Mouse (Mus musculus) hindbrain, embryonic 12.5 days (tissue): ENCODE data around the gene AC109138.7. TPM values are rescaled to one million over a fixed set of nuclear protein-coding genes. Genes with fewer than 3 reads are reported as not detected.
A peak's percentile ranks its signal among the peaks of the same experiment; 100 is the strongest.

Experiments used
- ATAC-seq: fragments of 200-750 bp; cut with Nextera tagmentation; 2 replicates; pipeline ENCODE4 v1.8.0; 2017; ENCODE audit warnings: moderate TSS enrichment; ENCODE audit not compliant: low FRiP score
- H3K27ac ChIP-seq: fragments of 300-500 bp; sonication (generic); 2 replicates; pipeline ENCODE4 v1.5.1; 2016; ENCODE audit warnings: mild to moderate bottlenecking
- H3K27me3 ChIP-seq: fragments of 300-500 bp; sonication (generic); 2 replicates; pipeline ENCODE4 v1.6.1; 2016; ENCODE audit warnings: mild to moderate bottlenecking
- H3K36me3 ChIP-seq: fragments of 300-500 bp; sonication (generic); 2 replicates; pipeline ENCODE4 v1.6.1; 2016; ENCODE audit warnings: mild to moderate bottlenecking
- H3K4me1 ChIP-seq: fragments of 300-500 bp; sonication (generic); 2 replicates; pipeline ENCODE4 v1.6.1; 2016
- H3K4me2 ChIP-seq: fragments of 300-500 bp; sonication (generic); replicated peaks from 2 replicates; pipeline ENCODE4 v1.6.1; 2016; ENCODE audit warnings: mild to moderate bottlenecking
- H3K4me3 ChIP-seq: fragments of 300-500 bp; sonication (generic); 2 replicates; pipeline ENCODE4 v1.5.1; 2016; ENCODE audit warnings: mild to moderate bottlenecking
- H3K9ac ChIP-seq: fragments of 300-500 bp; sonication (generic); 2 replicates; pipeline ENCODE4 v1.6.1; 2016; ENCODE audit warnings: mild to moderate bottlenecking, moderate library complexity
- H3K9me3 ChIP-seq: fragments of 300-500 bp; sonication (generic); replicated peaks from 2 replicates; pipeline ENCODE4 v1.6.1; 2016; ENCODE audit warnings: mild to moderate bottlenecking
- WGBS: fragments of 180-500 bp; shearing (Covaris S2); methylation state at CpG from one replicate; pipeline ENCODE4 v1.1.7; 2016; 5-methylcytosine and 5-hydroxymethylcytosine counted together
- microRNA-seq: library from miRNA; unstranded; fragments of <30 nt; microRNA quantifications from one replicate; pipeline ENCODE4, GENCODE M21; 2017
- polyA plus RNA-seq: library from polyadenylated mRNA; unstranded; fragments of >200 nt; fragmentation: Nextera tagmentation; extraction: Ambion mirVana; gene quantifications from 2 replicates; pipeline ENCODE4 v1.2.1, GENCODE M21; 2016

Gene AC109138.7
- polyA plus RNA-seq, 1 experiment from 2014 or later: not detected

- 6% methylated on average over 46 of the region's 46 CpGs for WGBS
- peak within 1 kb of the TSS; percentile 39; the same call in 1 of the 2 replicates for H3K9ac ChIP-seq
Measured at GRCm38 (mm10) chr19:4268566-4269361, 54.6 kb downstream of the AC109138.7 start, which contains the start of gene Ssh3. Gene Ssh3, minus strand, starts transcription at chr19:4269180.

DNA sequence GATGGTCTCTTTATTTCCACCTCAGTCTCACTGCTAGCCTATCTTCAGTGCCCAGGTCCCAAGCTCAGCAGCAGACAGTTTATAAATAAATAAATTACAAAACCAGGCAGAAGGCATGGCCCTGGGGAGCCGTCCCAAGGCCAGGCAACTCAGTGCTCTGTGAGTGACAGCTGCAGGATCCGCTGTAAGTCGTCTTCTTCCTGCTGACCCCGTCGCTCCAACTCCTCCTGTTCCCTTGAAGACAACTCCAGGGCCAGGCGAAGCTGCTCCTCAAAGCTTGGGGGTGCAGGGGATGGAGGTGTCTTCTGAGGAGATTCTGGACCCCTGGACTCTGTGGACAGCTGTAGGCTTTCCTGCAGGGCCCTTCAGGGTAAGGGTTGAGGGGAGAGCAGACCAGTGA, 56.0 kb downstream of the AC109138.7 start:
- Histone ChIP-seq H3K9me3 (no peaks in the 10 kb centered on the region), H3K27me3 (peaks cover 37% of the 10 kb centered on the region), H3K4me3 (no peak overlapping the region), H3K4me2 (no peak overlapping the region), H3K36me3 (0 out of 2 replicates have a peak, but pooled peaks cover 13% of the 10 kb centered on the region), H3K4me1 (peaks cover 6% of the 10 kb centered on the region; the same call in 1 of the 2 replicates), H3K9ac (no peak overlapping the region), H3K27ac (no peak overlapping the region)
- WGBS: 59% methylated on average over 6 of the region's 6 CpGs
- ATAC-seq: no peak

More at GRCm38 (mm10) chr19:4268566-4269361, 54.6 kb downstream of the AC109138.7 start, which contains the start of gene Ssh3:
- ATAC-seq: no peak
- Histone ChIP-seq H3K4me2 (peak within 1 kb of the TSS; percentile 51), H3K27me3 (peaks cover 37% of the 10 kb centered on the region), H3K27ac (no peak within 1 kb of the TSS), H3K4me1 (peaks cover 6% of the 10 kb centered on the region; the same call in 1 of the 2 replicates), H3K4me3 (peak within 1 kb of the TSS; percentile 27), H3K36me3 (0 out of 2 replicates have a peak, but pooled peaks cover 13% of the 10 kb centered on the region), H3K9me3 (no peaks in the 10 kb centered on the region)

DNA sequence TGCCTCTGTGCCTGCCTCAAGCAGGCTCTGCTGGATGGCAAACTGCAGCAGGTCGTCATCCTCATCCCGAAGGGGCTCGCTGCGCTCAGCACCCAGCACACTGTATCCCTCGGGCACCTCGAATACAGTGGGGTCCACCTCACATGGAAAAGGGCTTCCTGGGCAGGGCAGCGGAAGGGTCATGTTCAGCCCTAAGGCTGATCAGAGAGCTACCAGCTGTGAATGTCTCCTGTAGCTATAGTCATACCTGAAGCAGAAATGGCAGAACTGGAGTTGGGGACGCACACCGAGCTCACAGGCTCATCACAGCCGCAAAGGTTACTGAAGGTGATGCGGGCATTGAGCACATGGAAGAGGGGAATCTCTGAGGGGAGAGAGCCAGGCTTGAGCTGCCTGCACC, 56.8 kb downstream of the AC109138.7 start:
- no peak overlapping the region for H3K27ac ChIP-seq
- H3K4me1 ChIP-seq: peaks cover 6% of the 10 kb centered on the region; the same call in 1 of the 2 replicates
- ATAC-seq: no peak
- H3K27me3 ChIP-seq: peaks cover 37% of the 10 kb centered on the region
- H3K4me3 ChIP-seq: no peak overlapping the region
- H3K9ac ChIP-seq: no peak overlapping the region
- WGBS: 95% methylated on average over 11 of the region's 11 CpGs
- H3K9me3 ChIP-seq: 0 out of 2 replicates have a peak, but pooled peaks cover 2% of the 10 kb centered on the region
- H3K4me2 ChIP-seq: no peak overlapping the region
- H3K36me3 ChIP-seq: 0 out of 2 replicates have a peak, but pooled peaks cover 13% of the 10 kb centered on the region

DNA sequence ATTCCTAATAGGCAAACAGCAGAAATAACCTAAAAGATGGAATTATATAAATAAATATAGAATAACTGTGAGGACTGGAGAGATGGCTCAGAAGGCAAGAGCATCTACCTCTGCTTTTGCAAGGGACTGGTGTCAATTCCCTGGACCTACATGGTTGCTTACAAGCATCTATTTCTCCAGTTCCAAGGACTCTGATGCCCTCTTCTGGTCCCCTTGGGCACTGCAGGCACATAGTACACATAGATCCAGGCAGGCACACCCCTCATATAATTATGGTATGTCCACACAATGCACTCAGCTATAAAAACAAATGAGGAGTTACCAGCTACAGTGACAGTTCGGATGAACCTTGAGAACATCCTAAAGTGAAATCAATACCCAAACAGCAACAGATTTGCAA, 65.3 kb downstream of the AC109138.7 start:
- no peak overlapping the region for H3K4me2 ChIP-seq
- peaks cover 6% of the 10 kb centered on the region; the same call in 1 of the 2 replicates for H3K27me3 ChIP-seq
- H3K9me3 ChIP-seq: 0 out of 2 replicates have a peak, but pooled peaks cover 9% of the 10 kb centered on the region
- WGBS: 100% methylated on average over 1 of the region's 1 CpGs
- H3K9ac ChIP-seq: no peak overlapping the region
- peaks cover 8% of the 10 kb centered on the region for H3K36me3 ChIP-seq
- no peak for ATAC-seq
- no peak overlapping the region for H3K4me3 ChIP-seq
- H3K27ac ChIP-seq: no peak overlapping the region
- H3K4me1 ChIP-seq: peaks cover 16% of the 10 kb centered on the region

GRCm38 (mm10) chr19:4280425-4280824, 66.3 kb downstream of the AC109138.7 start:
- no peak overlapping the region for H3K4me2 ChIP-seq
- H3K9me3 ChIP-seq: 0 out of 2 replicates have a peak, but pooled peaks cover 9% of the 10 kb centered on the region
- H3K9ac ChIP-seq: no peak overlapping the region
- no peak overlapping the region for H3K27ac ChIP-seq
- H3K36me3 ChIP-seq: peaks cover 10% of the 10 kb centered on the region
- ATAC-seq: no peak
- H3K4me1 ChIP-seq: peaks cover 16% of the 10 kb centered on the region
- H3K4me3 ChIP-seq: no peak overlapping the region
- peaks cover 6% of the 10 kb centered on the region; the same call in 1 of the 2 replicates for H3K27me3 ChIP-seq
- WGBS: 97% methylated on average over 9 of the region's 9 CpGs

Small RNA genes within 50 kb of the gene (microRNA-seq; reads per million reads assigned to microRNA genes)
- gene Gm26115 (not detected), gene Mir6985 (not detected)

Other genes starting within 250 kb of the AC109138.7 start
- 0.96 and 1.2 TPM in 2 replicates for gene Aldh3b2, start 242.0 kb upstream of the AC109138.7 start, polyA plus RNA-seq
- 2.4 and 2.6 TPM in 2 replicates for gene Acy3, start 227.8 kb upstream of the AC109138.7 start, polyA plus RNA-seq
- gene Tbx10, start 221.6 kb upstream of the AC109138.7 start, polyA plus RNA-seq: 0.35 and 0.47 TPM in 2 replicates
- 18.7 and 18.9 TPM in 2 replicates for gene Nudt8, start 213.8 kb upstream of the AC109138.7 start, polyA plus RNA-seq
- gene Gm49405, start 213.7 kb upstream of the AC109138.7 start, polyA plus RNA-seq: 3.2 and 4.2 TPM in 2 replicates
- 4.4 and 5.8 TPM in 2 replicates for gene Doc2g, start 211.0 kb upstream of the AC109138.7 start, polyA plus RNA-seq
- gene Ndufv1, start 201.6 kb upstream of the AC109138.7 start, polyA plus RNA-seq: 187 and 188 TPM in 2 replicates
- gene Gstp1, start 176.4 kb upstream of the AC109138.7 start, polyA plus RNA-seq: 357 and 360 TPM in 2 replicates
- gene Gstp2, start 168.3 kb upstream of the AC109138.7 start, polyA plus RNA-seq: 1.5 and 8.3 TPM in 2 replicates
- not detected in 2 replicates for gene Gstp3, start 154.8 kb upstream of the AC109138.7 start, polyA plus RNA-seq
- gene Cabp2, start 132.8 kb upstream of the AC109138.7 start, polyA plus RNA-seq: not detected in 2 replicates
- gene Cdk2ap2, start 117.2 kb upstream of the AC109138.7 start, polyA plus RNA-seq: 65.6 and 76.9 TPM in 2 replicates
- 19.6 and 24.4 TPM in 2 replicates for gene Pitpnm1, start 114.4 kb upstream of the AC109138.7 start, polyA plus RNA-seq
- 68.8 and 71.3 TPM in 2 replicates for gene Aip, start 88.5 kb upstream of the AC109138.7 start, polyA plus RNA-seq
- 0.05 TPM in 1 of 2 replicates, not detected in the other for gene Gpr152, start 74.6 kb upstream of the AC109138.7 start, polyA plus RNA-seq
- 0.16 and 0.39 TPM in 2 replicates for gene Cabp4, start 70.3 kb upstream of the AC109138.7 start, polyA plus RNA-seq
- 128 and 131 TPM in 2 replicates for gene Coro1b, start 65.7 kb upstream of the AC109138.7 start, polyA plus RNA-seq
- gene Ptprcap, start 60.8 kb upstream of the AC109138.7 start, polyA plus RNA-seq: 1.0 and 1.2 TPM in 2 replicates
- gene Rps6kb2, start 51.0 kb upstream of the AC109138.7 start, polyA plus RNA-seq: 64.8 and 68.2 TPM in 2 replicates
- gene Carns1, start 38.9 kb upstream of the AC109138.7 start, polyA plus RNA-seq: 4.7 and 5.0 TPM in 2 replicates
- 0.58 and 1.0 TPM in 2 replicates for gene Tbc1d10c, start 23.1 kb upstream of the AC109138.7 start, polyA plus RNA-seq
- gene Ppp1ca, start 22.3 kb upstream of the AC109138.7 start, polyA plus RNA-seq: 662 and 684 TPM in 2 replicates
- gene Rad9a, start 12.7 kb upstream of the AC109138.7 start, polyA plus RNA-seq: 30.5 and 31.2 TPM in 2 replicates
- gene Clcf1, start 119 bp upstream of the AC109138.7 start, polyA plus RNA-seq: 2.1 and 2.8 TPM in 2 replicates
- gene Pold4, start 17.5 kb downstream of the AC109138.7 start, polyA plus RNA-seq: 16.2 and 17.2 TPM in 2 replicates
- gene Ssh3, start 54.8 kb downstream of the AC109138.7 start, polyA plus RNA-seq: 10.1 and 10.4 TPM in 2 replicates
- 17.5 and 22.1 TPM in 2 replicates for gene Ankrd13d, start 68.8 kb downstream of the AC109138.7 start, polyA plus RNA-seq
- gene Grk2, start 91.9 kb downstream of the AC109138.7 start, polyA plus RNA-seq: 21.8 and 22.0 TPM in 2 replicates
- 59.7 TPM in 2 replicates for gene Kdm2a, start 183.9 kb downstream of the AC109138.7 start, polyA plus RNA-seq
- gene Rhod, start 225.1 kb downstream of the AC109138.7 start, polyA plus RNA-seq: 15.3 and 16.4 TPM in 2 replicates